Mouse (Mus musculus): ENCODE results near the gene Usp29.
"Not testable (repeated sequence)": the region's sequence is repeated elsewhere in the genome, so short reads cannot be mapped to it uniquely, and the experiment has no call there.

- TF ChIP-seq CTCF (IDR thresholded peaks at IDR 0.05; ENCODE audit: borderline replicate concordance, insufficient read depth, low read depth, low read length); POLR2A (IDR thresholded peaks at IDR 0.05; ENCODE audit: borderline replicate concordance, insufficient read depth, low read length): not testable (repeated sequence)
Measured at GRCm38 (mm10) chr7:6948061-6948460, 217.7 kb downstream of the Usp29 start.

Data from cerebellum, adult 2 months (tissue).